Mouse (Mus musculus): Measurements from ENCODE around the gene Pde4a.

GRCm38 (mm10) chr9:21261831-21262230, 96.3 kb downstream of the Pde4a start:
- no peak for TF ChIP-seq GATA1 (IDR thresholded peaks at IDR 0.05; ENCODE audit: low read length)
- TF ChIP-seq TAL1 (IDR thresholded peaks at IDR 0.05; ENCODE audit: low read length), result no peak
